Mouse (Mus musculus) liver, embryonic 14.5 days (tissue): Measurements from ENCODE around the gene Rbm6.

Experiments
- CTCF ChIP-seq: IDR thresholded peaks from 2 replicates; pipeline ENCODE4 v1.5.1; 2016; ENCODE audit warnings: antibody characterized with exemption, low read depth, control low read depth
- EP300 ChIP-seq: IDR thresholded peaks from 2 replicates; pipeline ENCODE4 v1.6.1; 2016; ENCODE audit warnings: antibody characterized with exemption, low read depth

- no peak for TF ChIP-seq EP300
- TF ChIP-seq CTCF = no peak
Observed at GRCm38 (mm10) chr9:107750378-107750777, 122.7 kb downstream of the Rbm6 start.
